Mouse (Mus musculus) cerebellum, adult 8-10 months (tissue): ENCODE data around the gene Hist1h4k.
"Not testable (repeated sequence)": the region's sequence is repeated elsewhere in the genome, so short reads cannot be mapped to it uniquely, and the experiment has no call there.

Source experiments
- DNase-seq: peaks from one replicate; pipeline ENCODE4 v3.0.0; 2022

Gene Hist1h4k

GRCm38 (mm10) chr13:21750159-21751017, at the start of gene Hist1h4k:
Gene Hist1h4k, minus strand, starts transcription at chr13:21750505.
- DNase-seq, result peak; percentile 94

- DNase-seq, result not testable (repeated sequence)
Measured at GRCm38 (mm10) chr13:21797163-21797562, 46.9 kb upstream of the Hist1h4k start.

- no peak for DNase-seq
Measured at GRCm38 (mm10) chr13:21795584-21795983, 45.3 kb upstream of the Hist1h4k start.

DNA sequence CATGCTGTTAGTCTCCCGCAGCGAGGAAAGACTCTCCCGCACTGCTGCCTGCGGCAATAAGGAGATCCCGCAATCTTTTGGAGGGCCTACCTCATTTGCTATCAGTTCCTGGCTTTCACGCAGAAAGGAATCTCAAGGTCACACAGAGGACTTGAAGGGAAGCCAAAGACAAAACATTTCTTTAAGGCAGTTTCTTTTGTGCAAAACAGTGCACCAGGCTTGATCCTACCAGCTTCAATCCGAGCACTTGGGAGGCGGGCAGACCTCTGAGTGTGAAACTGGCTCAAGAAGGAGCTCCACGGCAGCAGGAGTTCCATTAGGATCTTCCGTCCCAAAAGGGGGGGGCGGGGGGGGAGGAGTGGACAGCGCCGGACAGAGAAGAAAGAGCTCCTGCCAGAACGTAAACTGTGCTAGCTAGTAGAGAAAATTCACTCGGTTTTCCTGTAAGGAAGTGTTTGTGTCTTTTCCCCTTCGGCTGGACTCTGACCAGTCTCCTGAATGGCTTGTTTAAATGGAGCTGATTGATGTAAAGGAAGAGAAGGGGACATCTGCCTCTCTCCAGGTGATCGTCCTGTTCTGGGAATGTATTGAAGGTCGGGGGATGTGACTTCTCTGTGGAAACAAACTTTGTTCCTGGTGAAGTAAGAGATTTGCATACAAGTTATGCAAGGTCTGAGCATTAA, 40.4 kb upstream of the Hist1h4k start:
- no peak for DNase-seq

- DNase-seq, result no peak
Measured at GRCm38 (mm10) chr13:21789925-21790324, 39.6 kb upstream of the Hist1h4k start.

DNA sequence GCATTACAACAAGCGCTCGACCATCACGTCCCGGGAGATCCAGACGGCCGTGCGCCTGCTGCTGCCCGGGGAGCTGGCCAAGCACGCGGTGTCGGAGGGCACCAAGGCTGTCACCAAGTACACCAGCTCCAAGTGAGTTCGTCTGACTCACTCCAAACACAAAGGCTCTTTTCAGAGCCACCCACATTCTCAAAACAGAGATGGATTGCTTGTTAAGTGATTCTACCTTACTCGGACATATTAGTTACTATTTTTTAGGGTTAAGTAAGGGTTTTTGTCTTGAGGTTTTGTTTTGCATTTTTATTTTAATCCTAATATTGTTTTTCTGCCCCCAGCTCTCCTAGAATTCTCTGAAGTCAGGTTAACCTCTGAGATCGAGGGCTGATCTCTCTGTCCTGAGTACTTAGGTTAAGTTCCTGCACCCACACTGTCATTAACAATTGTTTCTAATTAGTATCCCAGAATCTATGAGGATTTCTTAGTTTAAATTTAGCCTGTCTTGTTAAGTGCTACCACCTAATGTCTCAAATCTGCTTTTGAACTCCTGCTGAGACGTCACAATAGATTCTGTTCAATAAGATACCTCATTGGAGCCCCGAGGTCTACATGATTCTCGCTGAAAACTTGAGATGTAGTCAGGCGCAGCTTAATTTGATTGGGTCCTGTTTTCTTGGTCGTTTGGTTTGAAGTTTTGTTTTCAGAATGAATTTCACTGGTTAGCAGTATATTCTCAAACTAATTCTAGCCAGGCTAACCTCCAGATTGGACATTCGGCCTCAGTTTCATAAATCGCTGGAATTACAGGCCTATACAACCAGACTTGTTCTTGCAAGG, 37.7 kb upstream of the Hist1h4k start:
- DNase-seq, result no peak

DNA sequence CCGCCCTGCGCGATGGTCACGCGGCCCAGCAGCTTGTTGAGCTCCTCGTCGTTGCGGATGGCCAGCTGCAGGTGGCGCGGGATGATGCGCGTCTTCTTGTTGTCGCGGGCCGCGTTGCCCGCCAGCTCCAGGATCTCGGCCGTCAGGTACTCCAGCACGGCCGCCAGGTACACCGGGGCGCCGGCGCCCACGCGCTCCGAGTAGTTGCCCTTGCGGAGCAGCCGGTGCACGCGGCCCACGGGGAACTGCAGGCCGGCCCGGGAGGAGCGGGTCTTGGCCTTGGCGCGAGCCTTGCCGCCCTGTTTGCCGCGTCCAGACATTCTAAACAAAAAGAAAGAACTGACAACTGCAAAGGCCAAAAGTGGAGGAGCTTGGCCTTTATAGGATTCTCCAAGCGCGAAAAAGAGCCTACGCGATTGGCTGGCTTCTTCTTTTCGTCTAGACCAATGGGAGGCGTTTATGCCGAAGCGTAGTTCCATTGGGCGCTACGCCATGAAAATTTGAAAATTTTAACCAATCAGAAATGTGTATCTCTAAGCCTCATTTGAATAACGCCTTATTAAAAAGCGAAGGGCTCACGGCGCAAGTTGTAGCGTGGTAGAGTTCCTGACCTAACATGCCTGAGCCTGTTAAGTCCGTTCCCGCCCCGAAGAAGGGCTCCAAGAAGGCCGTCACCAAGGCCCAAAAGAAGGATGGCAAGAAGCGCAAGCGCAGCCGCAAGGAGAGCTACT, 36.8 kb upstream of the Hist1h4k start, which contains the start of the genes Hist1h2an and Hist1h2bp:
TSS of gene Hist1h2an (minus strand) at position 320 of the 731 bp plus-strand sequence.
TSS of gene Hist1h2bp (plus strand) at position 563 of the 731 bp plus-strand sequence.
- peak; percentile 93 for DNase-seq

DNA sequence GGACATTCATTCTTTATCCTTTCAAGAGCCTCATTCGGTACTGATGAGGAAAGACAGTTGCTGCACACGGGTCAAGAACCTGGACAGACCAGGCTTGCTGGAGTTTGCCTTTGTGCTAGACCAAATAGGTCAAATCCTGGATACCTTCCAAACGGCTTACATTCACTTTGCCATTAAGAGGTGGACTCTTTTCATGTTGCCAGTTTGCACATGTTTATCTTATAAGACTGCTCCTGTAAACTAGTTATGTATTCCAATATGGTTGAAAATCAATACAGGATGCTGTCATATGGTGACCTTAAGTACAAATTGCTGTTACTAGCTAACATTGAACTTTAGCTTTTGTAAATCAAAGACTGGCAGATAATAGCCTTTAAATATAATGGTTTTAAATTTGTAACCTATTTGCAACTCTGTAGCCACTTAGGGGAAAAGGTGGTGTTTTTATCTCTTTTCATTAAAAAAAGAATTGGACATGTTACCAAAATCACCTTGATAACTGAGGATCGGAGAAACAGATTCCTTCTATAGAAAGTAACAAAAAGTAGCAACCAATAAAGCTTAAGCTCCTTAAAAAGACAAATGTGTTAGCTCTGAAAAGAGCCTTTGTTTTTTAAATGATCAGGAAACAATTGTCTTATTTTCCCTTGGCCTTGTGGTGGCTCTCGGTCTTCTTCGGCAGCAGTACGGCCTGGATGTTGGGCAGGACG, 36.0 kb upstream of the Hist1h4k start:
- no peak for DNase-seq

GRCm38 (mm10) chr13:21784311-21784710, 34.0 kb upstream of the Hist1h4k start:
- DNase-seq, result no peak

DNA sequence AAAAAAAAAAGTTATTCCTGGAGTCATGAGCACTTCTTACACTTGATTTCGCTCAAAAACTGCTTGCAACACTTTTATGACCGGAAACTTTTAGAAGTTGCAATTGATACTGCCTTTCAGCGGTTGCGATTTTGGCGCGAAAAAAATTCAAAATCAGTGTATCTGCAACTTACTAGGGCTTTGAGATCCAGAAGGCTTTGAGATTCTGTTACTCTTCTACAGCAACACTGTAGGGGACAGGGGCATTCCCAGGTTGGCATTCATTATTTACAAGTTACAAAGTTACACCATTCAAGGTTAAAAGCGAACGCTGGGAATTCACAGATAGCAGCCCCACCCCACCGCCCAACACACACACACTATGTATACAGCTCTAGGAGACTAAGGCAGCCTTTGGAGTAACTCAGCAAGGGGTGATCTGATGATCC, 33.4 kb upstream of the Hist1h4k start:
- DNase-seq, result no peak

DNA sequence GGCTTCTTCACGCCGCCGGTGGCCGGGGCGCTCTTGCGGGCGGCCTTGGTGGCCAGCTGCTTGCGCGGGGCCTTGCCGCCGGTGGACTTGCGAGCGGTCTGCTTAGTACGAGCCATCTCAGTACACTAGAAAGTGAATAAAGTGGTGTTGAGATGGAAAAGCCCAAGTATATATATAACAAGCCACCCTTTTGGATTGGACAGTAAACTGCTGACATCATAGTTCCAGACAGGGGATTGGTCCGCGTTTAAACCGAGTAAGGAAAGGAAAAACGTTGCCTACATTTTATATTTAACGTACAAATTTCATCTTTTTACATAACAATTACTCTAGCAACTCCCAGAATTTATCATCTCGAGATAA, 32.9 kb upstream of the Hist1h4k start, which contains the start of gene Hist1h3i:
TSS of gene Hist1h3i (minus strand) at position 116 of the 363 bp plus-strand sequence.
- DNase-seq, result peak; percentile 65

DNA sequence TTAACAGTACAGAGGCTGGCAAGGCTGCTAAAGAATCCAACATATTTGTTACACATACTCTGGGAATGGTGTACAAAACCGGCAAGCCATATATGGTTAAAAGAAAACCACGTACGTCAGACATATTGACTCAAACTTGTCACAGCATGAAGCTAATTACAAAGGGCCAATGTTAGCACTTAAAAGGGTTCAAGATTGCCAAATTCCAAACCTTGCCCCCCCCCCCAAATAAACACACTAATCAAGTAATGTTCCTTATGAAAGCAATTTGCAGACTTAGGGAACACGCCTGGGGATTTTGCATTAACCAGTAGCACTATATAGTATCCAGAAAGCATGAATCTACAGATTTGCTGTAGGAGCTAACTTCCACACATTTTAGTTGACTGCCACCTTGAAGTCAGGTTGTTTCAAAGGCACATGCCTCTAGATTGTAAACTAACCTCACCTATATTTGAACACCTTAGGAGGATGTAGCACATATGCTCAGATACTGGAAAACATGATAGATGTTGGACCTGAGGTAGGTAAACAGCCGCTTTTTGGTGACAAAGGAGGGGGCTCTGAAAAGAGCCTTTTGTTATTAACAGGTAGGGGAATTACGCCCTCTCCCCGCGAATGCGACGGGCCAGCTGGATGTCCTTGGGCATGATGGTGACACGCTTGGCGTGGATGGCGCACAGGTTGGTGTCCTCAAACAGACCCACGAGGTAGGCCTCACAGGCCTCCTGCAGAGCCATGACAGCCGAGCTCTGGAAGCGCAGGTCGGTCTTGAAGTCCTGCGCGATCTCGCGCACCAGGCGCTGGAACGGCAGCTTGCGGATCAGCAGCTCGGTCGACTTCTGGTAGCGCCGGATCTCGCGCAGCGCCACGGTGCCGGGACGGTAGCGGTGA, 32.3 kb upstream of the Hist1h4k start:
- DNase-seq, result peak; percentile 40

DNA sequence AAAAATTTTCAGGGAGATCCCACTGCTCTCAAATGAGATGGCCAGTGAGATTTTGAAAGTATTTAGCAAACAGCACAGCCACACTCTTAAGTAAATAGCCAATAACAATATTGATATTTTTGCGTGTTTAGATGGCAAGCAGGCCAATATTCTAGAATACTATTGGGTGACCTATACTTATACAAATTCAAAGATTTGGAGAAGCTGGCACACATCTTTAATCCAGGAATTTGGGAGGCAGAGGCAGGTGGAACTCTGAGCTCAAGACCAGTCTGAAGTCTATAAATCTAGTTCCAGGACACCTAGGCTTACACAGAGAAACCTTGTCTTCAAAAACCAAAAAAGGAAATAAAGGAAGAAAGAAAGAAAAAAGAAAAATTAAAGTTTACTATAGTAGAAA, 31.3 kb upstream of the Hist1h4k start:
- DNase-seq, result no peak

- DNase-seq, result no peak
Measured at GRCm38 (mm10) chr13:21781021-21781555, 30.8 kb upstream of the Hist1h4k start.

DNA sequence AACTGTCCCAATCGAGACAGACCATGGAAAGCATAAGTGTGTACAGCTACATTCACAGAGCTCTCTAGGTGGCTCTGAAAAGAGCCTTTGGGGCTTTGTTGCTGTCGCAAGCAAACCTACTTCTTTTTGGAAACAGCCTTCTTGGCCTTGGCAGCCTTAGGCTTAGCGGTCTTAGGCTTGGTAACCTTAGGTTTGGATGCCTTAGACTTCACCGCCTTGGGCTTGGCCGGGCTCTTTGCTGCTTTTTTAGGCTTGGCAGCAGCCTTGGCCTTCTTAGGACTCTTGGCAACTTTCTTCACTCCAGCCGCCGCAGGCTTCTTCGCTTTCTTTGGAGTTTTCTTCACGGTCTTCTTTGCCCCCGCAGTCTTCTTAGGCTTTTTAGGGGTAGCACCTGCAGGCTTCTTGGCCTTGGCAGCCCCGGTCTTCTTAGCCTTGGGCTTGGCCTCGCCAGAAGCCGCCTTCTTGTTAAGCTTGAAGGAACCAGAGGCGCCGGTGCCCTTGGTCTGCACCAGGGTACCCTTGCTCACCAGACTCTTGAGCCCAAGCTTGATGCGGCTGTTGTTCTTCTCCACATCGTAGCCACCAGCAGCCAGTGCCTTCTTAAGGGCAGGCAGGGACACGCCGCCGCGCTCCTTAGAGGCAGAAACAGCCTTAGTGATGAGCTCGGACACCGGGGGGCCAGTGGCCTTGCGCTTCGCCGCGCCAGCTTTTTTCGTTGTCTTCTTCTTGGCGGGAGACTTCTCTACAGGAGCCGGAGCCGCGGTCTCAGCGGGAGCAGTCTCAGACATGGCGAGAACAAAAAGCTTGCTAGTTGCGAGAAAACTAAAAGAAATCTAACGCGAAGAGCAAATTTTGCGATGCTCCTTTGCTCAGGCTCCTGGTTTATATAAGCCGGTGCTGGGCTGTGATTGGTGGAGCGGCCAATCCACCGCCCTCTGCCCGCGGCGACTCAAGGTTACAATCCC, 29.7 kb upstream of the Hist1h4k start, which contains the start of gene Hist1h1b:
TSS of gene Hist1h1b (minus strand) at position 859 of the 965 bp plus-strand sequence.
- DNase-seq, result peak; percentile 74

DNA sequence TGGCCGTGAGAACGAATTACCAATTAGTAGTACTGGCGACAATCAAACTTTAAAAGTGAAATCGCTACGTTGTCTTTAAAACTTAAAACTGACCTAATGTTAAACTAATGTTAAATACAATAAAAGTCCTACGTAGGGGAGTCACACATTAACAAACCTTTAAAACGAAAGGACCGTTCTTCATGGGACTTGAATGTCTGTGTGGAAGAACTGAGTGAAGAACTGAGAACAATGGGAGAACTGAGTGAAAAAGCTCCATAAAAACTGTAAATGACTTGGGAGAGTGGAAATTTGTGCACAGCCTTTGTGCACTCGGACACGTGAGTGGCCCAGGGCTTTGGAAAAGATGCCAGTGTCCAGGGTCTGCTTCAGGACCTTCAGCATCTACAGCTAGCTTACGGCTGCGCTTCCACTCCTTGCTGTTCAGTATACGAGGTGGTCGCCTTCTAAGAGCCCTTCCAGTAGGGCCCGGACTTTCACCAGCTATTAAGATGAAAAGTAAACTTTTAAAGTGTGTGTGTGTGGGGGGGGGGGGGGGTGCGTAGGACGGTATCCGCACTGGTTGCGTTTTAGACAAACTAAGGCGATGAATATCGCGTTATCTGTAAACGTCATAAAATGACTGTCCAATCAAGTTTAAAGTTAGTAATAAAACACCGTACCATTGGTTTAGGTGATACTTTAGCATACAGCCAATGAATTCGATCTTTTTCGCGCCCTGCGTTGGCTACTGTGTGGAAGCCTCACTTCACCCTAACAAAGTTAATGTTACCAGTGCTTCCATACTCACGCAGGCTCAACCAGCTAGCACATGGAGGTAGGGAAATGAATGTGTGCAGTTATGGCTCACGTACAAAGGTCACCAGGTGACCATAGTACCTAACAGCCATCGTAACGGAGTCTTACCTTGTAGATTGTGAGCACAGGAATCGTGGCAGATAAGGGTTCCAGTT, 28.8 kb upstream of the Hist1h4k start:
- DNase-seq, result peak; percentile 53

DNA sequence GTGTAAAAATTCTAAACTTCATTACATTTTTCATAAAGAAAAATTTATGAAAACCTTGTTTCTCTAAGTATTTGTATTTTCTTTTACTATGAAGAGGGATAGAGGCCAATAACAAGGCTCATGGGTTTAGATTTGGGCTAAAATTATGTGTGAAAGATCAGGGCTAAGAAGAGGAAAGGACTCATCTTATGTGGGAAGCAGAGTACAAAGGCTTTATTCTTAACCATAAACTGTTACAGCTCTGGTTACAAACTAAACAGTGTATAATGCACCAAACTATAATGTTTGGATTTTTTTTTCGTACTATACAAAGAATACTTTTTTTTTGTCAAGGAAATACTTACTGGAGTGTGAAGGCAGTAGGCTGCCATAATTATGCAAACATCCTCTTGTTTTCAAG, 5.4 kb upstream of the Hist1h4k start:
- DNase-seq, result no peak
